Mouse (Mus musculus) gastrocnemius, postnatal 25 days (tissue): ENCODE measurements around the gene Mad1l1. TPM values are rescaled to one million over a fixed set of nuclear protein-coding genes. Genes with fewer than 3 reads are reported as not detected.
A peak's percentile ranks its signal among the peaks of the same experiment; 100 is the strongest.

Experiments
- DNase-seq: peaks from one replicate; pipeline ENCODE4 v3.0.0; 2022
- total RNA-seq, 2 experiments: library from RNA; stranded (reverse); gene quantifications; 1 replicate in 1 of 2; 2 replicates in 1 of 2; pipeline ENCODE4 v1.2.3; 2021

Mad1l1 gene
- total RNA-seq, 2 experiments from 2014 or later = 7.5 to 7.6 TPM

DNA sequence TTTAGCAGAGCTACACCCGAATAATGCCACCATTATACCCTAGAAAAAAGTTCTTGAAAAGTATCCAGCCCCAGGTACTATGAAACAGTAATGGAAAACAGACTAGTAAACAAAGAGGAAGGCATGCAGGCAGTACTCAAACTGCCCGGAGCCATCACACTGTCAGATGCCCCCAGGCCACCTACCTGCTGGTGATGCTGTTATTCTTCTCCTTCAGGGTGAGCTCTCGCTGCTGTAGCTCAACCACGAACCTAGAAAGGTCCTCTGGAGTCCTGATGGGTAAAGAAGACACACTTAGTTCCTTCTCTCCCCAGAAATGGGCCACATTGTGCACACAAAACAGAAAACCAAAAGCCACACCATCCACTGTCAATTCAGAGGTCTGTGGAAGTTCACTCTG, 60.0 kb downstream of the Mad1l1 start:
- DNase-seq = no peak

DNA sequence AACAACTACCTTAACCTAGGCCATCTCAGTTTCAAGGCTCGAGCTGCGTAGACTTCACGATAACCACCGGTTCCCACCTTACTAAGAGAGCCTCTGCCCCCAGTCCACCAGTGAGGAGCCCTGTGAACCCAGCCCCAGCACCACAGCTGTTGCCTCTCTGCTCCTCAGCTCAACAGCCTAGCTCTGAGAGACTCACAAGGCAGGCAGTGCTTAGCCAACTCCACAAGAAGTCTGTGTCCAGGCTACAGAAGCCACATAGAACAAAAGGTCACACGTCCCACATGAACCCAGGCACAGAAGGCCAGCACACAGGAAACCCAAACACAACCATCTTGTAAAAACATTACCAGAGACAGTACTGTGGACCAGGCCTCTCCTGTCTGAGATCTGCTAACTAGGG, 62.7 kb downstream of the Mad1l1 start:
- DNase-seq = no peak

DNA sequence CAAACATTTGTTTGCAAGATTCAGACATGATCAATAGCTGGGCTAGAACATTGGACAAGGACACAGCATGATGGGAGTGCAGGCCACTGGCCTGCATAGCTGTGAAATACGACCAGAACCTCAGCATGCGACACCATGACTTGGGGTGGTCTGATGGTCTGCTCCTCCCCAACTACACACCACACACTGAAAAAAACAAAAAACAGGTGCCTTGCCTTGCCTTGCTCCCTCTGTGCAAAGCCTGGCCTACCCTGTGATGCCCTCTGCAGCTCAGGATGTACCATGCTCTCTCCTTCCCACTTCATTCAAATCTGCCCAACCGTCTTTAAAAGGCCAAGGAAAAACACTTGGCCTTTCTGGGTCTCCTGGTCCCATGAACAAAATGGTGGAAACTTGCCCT, 63.3 kb downstream of the Mad1l1 start:
- DNase-seq = no peak

DNA sequence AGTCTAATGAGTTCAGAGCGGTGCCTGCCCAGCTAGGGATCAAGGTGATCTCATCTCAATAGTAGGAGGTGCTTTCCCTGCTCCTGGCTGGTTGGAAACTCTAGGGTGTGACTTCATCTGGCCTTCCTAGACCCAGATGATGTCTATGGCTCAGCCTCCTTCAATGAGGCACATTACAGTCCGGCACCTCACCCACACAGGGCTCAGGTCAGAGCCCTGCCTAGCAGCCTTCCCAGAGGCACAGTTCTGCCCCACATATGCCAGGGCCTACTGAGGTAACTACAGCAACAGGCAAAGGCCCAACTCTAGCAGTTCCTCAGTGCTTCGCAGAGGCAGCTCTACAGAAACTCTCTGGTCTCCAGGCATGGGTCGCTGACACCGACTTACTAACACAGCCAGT, 63.9 kb downstream of the Mad1l1 start:
- DNase-seq = no peak

DNA sequence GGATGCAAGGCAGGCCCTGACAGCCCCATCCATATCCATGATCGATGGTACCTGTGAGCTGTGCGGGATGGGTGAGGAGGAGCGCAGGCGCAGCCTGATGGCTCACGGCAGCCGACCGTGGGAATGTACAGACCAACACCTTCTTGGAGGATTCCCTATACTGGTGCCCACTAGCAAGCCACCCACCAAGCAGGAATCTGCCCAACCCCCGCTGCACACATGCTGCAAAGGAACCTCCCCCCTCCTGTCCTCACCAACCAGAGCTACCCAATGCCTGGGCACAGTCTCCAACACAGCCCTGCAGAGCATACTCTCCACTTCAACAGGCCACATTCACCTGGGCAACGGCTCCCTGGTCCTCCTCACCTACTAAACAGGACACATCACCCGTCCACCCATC, 64.7 kb downstream of the Mad1l1 start:
- DNase-seq = no peak

DNA sequence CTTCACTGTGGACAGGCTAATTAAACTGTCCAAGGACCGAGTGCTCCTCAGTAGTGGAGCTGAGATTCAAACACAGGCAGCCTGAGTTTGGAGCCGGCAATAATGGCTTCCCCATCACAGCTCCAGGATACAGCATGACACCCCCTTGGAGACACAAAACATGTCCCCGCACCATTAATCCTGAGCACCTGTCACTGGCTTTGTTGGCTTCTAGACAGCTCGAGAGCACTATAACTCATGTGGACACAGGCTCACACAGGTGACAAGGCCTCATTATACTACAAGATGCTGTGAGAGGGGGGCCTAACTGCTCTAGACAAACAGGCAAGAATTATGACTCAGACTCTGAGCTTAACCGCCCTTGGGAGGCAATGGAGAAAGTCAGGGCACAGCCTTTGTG, 66.1 kb downstream of the Mad1l1 start:
- no peak for DNase-seq

DNA sequence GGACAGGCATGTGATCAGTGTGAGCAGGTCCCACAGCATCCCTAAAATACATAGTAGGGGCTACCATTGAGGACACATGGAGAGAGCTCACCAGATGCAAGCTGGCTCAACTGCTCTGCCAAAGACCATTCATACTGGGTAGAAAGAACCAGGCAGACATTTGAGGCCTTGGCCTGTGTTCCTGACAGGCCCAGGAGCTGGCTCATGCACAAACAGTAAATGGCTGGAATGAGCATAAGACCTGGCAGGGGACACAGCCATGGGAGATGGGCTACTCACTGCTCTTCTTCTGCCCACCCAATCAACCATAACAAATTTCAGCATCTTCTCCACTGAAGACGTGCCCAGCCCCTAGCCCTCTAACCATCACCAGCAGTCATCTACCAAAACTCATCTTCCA, 66.7 kb downstream of the Mad1l1 start:
- DNase-seq = no peak

DNA sequence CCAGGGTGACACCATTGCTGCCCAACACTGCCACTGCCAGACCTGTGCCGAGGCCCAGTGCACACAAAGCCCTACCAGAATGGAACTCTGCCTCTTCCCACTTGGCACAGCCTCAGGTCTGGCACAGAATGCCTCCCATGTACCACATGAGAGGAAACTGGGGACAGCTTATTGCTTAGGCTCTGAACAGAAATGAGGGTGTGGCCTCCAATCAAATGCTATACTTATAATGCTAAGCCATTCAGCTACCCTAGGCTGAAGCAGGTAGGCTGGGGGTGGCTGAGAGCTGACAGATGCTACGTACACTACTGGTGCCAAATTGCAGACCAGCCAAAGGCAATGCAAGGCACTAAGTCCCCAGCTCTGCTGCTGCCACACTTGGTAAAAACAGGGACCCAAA, 69.4 kb downstream of the Mad1l1 start:
- no peak for DNase-seq

DNA sequence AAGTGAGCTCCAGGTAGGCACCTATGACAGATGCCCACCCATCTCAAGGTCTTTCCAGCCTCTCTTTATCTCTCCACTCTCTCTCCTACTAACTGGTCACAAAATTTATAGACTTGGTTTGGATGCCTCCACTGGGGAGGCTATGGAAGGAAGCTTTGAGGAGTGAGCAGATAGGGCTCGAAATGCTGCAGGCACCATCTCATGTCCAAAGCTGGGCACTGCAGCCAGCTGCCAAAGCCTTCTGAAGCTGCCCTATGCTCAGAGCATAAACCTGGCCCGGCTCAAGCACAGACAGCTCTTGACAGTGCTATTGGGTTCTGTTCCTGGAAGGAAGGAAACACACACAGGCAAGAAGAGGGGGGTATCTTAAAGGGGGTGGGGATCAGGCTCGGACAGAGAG, 71.0 kb downstream of the Mad1l1 start:
- no peak for DNase-seq

DNA sequence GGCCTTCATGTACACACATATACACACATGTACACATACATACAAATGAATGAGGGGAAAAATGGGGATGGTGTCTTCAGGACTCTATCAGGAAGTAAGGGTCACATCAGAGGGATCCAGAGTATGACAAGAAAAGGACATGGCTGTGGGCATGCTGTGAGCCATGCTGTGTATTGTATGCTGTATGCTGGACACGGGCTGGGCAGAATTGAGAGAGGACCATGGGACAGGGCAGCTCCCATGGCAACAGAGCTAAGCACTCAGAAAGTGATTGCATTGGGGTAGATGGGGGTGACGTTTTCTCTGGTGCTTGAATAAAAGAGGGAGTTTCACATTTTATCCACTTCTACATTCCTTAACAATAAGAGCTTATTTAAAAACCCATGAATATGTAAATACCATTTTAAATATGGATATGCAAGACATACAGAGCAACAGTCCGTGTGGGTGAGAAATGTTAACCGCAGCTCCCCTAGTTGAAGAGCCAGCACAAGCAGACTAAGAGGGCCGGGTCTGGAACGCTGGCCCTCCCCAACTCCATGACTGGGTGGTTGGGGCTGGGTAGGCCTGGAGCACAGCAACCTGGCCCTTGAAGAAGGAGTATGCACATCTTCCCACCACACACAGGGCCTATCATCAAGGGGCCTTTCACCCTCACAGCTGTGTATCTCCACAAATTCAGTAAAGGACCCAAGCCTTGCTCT, 71.8 kb downstream of the Mad1l1 start:
- no peak for DNase-seq

DNA sequence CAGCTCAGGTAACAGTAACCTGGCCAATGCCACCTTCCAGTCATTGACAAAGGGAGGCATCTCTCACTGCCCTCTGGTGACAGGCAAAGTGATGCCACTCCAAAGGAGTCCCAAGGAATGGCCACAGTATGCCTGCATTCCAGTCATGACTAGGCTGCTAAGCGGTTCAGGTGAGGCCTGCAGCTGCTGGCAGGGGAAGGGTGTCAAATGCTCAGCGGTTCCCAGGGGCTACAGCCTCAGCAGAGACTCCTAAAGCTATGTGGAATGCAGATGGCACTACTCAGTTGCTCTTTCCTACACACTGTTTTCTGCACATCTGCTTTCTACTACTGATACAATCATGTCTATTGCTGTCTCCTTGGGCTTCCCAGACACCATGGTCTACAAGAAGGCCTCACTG, 73.3 kb downstream of the Mad1l1 start:
- no peak for DNase-seq

DNA sequence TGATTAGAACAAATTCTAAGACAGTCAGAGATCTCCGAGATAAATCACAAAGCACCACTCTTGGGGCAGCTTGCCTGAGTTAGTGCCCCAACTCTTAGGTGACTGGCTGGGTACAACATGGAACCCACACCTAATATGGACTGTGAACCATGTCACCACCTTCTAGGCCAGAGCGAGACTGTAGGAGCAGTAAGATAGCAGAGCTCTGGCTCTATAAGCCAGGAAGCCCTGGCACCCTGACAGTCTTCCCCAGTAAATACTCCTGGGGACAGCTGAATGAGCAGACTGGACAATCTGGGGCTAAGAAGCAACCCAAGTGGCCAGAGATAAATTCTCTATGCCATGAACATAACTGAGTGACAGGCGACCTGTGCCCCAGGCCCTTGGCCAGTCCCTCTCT, 81.1 kb downstream of the Mad1l1 start:
- DNase-seq = no peak

DNA sequence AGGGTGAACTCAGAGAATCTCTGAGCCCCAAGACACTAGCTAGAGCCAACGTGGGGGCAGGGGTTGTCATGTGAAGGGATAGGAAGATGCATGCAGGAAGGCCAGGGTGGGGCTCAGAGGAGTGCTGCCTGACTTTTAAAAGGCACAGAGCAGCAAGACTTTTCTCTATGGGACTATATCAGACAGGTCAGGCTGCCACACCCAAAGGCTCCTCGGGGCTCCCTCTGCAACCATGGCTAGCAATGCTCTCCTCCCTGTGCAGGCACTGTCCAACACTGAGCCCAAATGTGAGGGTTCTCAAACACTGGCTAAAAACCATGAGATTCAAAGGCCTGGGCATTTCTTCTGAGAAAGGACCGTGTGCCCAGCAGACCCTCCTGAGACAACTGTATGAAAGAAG, 82.5 kb downstream of the Mad1l1 start:
- DNase-seq = no peak

DNA sequence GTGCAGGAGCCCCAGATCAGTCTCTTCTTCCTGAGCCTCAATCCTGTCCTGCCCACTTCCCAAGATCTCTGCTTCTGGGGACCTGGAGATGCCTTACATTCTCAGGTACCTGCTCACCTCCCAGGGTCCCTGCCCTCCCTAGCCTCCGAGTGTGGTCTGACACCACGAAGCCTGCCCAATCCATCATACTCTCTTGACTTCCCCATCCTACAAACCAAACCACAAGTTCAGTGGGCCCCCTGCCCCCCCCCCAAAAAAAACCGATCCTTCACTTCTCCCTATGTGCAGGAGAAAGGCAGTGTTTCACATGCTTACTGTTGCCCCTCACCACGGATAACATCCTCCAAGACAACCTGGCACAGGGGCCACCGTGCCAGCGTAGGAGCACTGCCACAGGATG, 90.5 kb downstream of the Mad1l1 start:
- DNase-seq = no peak

DNA sequence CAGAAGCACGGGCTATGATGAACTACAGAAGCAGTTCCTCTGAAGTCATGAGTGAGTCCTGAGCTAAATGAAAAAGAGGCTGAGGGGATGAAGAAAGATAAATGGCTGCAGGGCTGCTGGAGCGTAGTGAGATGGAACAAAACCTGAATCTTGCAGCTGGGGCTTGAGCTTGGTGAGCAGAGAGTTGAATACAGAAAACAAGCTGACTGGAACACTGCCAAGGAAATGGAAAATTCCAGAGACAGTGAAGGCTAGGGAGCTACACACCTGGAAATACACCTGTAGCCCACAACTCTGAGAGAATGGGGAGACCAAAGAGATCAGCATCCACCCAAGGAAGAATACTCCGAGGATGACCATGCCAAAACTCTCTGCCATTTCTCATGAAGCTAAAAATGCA, 93.0 kb downstream of the Mad1l1 start:
- DNase-seq = no peak

DNA sequence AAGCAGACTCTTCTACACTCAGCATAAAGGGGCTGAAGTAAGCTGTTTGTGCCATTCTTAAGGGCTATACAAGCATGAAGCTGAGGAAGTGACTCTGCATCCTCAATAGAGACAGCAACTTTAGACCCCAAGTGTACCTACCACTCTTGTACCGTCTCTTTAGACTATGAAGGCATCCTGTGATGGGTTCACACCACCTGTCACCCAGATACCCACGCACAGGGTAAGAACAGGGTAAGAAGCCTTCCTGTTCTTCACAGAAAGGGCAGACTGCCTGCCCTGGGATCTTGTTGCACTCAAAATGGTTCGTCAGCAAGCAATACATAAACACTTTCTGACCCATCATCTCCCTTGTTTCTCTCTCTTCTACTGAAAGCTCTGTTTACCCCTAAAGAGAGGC, 94.5 kb downstream of the Mad1l1 start:
- no peak for DNase-seq

DNA sequence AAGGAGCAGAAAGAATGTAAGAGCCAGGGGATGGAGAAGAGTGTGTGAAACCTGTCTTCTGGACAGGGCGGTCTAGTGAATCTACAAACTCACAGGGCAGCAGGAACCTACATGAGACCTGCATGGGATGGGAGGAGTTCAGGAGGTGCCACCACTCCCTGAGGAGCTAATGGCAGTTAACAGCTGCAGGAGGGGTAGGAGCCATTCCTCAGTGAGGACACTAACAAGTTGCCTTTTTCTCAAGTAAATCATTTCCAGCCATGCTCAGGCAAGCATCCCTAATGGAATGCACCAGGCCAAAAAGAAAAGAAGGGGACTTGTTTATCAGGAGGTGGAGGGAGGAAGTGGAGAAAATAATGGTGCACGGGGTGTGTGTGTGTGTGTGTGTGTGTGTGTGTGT, 95.5 kb downstream of the Mad1l1 start:
- DNase-seq = no peak

DNA sequence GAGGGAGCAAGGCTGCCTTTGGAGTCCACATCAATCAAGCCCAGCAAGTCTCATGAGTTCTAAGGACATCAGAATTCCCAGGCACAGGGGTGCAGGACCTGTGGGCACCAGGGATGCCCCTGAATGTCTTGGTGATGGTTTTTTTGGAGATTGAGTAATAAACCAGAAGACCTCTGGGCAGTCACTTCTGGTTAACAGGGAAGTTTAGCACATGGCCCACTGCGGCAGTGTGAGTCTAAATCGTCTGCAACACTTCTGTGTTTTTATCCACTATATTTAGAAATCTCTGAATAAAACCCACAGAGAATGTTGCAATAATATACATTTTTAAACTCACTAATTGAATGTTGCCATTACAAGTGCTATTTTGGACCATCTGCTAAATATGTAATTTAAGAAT, 96.2 kb downstream of the Mad1l1 start:
- DNase-seq = no peak

DNA sequence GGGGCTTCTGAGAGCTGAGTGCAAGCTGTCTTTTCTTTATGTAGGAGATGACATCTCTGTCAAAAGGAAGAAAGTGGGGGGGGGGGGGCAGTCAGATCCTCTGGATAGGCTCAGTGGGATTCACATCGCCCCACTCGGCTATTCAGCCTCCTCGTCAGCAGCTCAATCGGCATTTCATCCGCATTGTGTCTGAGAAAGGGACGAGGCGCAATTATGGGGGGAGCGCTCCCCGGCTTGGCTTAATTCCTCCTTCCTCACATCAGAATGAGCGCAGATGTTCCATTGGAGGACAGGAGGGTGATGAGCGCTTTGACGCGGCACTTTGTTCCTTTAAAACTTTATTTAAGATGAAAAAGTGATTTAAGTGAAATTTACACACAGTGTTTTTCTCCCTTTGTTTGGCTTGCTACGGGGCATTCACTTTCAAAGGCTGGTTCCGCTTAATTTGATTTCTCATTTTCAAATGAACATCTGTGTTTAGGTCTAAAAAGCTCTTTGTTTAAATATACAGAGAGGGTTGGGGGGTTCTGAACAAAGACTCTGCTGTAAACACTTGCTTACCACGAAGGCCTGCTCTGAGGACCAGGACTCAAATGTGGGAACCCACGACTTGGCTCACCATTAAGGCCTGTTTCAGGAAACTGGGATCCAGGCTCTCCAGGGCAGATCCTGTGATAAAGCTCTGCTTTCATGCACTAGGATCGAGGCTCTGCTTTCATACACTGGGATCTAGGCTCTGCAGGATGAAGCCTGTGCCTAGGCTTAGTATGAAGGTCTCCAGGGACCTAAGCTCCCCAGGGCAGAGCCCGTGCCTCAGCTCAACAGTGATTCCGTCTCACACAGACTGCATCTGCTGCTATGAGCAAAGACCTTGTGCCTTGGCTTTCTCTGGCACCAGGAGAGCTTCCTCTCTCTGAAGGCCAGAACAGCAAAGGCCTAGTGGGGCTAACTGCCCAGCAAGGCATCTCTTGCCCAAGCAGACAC, 98.0 kb downstream of the Mad1l1 start:
- DNase-seq = no peak

DNA sequence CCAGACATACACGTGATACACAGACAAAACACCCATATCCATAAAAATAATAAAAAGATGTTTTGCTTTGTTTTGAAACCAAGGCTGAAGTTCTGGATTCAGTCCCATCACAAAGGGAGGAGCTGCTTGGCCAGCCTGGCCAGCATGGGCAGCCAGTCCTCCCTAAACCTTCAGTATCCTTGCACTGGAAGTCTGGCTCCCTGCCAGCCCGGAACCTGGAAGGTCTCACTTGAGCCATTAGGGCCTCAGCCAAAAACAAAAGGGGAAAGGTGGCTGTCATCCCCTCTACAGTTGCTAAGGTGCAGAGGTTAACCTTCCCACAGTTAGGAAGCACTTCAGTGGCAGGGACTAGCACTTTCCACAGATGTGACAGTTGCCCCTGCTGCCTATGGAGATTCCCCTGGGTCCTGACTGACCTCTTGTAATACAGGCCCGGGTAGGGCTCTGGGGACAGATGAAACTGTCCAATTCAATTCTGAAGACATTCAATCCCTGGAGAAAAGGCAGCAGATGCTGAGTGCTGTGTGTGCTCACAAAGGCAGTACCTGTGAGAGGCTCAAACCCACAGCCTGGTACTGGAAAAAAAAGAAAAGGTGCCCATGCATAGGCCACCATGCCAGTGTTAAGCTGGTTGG, 100.2 kb downstream of the Mad1l1 start:
- peak; percentile 19 for DNase-seq

DNA sequence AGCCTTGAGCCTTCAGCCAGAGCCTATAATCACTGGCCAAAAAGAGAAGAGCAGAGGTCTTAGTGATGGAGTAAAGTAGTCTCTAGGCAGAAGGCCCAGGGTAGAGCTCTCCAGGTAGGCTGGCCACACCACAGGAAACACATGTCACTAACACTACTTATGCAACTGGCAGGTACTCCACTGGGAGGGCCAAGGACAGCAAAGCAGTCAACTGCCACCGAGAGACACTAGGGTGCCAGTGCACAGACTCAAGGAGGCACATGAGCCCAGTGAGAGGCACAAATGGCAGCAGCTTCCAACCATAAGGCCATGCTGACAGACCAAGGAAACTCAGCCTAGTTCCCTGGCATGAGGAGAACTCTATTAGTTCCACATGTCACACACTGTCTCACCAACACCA, 102.1 kb downstream of the Mad1l1 start:
- DNase-seq = no peak

DNA sequence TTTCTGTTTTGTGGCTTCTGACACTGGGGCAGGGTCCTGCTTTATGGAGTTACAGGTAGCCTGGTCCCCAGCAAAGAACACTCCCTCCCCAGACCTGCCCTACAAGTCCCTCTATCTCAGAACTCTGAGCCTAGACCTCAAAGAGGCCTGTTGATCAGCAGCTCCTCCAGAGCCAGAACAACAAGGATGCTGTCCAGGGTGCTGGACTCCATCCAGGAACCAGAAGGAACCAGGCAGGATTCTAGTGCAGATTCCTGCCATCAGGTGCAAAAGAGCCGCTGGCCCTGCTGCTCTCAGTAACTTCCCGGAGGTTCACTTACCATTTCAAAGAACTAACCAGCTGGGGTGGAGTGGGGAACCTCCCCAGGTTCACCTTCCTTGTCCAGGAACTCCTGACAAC, 103.5 kb downstream of the Mad1l1 start:
- DNase-seq = no peak

DNA sequence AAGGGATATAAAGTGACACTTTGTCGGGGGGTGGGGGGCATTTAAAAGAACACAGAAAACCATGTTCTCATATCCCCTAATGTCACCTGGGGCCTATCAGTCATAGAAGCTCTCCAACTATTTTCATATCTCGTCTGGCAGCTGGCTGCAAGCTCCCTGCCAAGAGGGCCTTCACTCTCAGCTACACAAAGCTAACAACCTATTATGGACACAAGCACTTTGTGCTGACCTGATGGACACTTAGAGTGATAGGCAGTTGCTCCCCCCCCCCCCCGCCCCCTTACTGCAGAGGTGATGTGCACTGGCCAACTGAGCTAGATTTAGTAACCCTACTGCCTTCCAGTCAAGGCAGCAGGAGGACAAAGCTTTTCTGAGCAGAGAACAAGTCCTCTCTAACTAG, 104.3 kb downstream of the Mad1l1 start:
- no peak for DNase-seq
